Mouse (Mus musculus) retina, postnatal 1 day (tissue): ENCODE results near the gene Atp8b3.
A peak's percentile ranks its signal among the peaks of the same experiment; 100 is the strongest.

Source experiments
- DNase-seq: peaks from one replicate; pipeline ENCODE4 v3.0.0-alpha.2; 2012

The Atp8b3 gene

GRCm38 (mm10) chr10:80566375-80567092, 27.6 kb upstream of the Atp8b3 start:
- DNase-seq = peak; percentile 91

GRCm38 (mm10) chr10:80561116-80561944, 22.4 kb upstream of the Atp8b3 start, which contains the start of gene Rexo1:
Gene Rexo1, minus strand, starts transcription at chr10:80561560.
- DNase-seq = peak; percentile 96

GRCm38 (mm10) chr10:80560621-80561020, 21.7 kb upstream of the Atp8b3 start:
- no peak for DNase-seq

- no peak for DNase-seq
Measured at GRCm38 (mm10) chr10:80559431-80559830, 20.5 kb upstream of the Atp8b3 start.

GRCm38 (mm10) chr10:80557346-80557965, 18.5 kb upstream of the Atp8b3 start:
- DNase-seq = peak; percentile 82

- DNase-seq = no peak
Measured at GRCm38 (mm10) chr10:80553997-80554396, 15.1 kb upstream of the Atp8b3 start.

- no peak for DNase-seq
Measured at GRCm38 (mm10) chr10:80553575-80553974, 14.7 kb upstream of the Atp8b3 start.

GRCm38 (mm10) chr10:80552364-80552763, 13.4 kb upstream of the Atp8b3 start:
- DNase-seq = no peak

- DNase-seq = no peak
Measured at GRCm38 (mm10) chr10:80549279-80549678, 10.4 kb upstream of the Atp8b3 start.

GRCm38 (mm10) chr10:80548428-80549006, 9.6 kb upstream of the Atp8b3 start:
- peak; percentile 86 for DNase-seq

GRCm38 (mm10) chr10:80547539-80547938, 8.6 kb upstream of the Atp8b3 start:
- DNase-seq = no peak

- no peak for DNase-seq
Measured at GRCm38 (mm10) chr10:80546945-80547344, 8.0 kb upstream of the Atp8b3 start.

GRCm38 (mm10) chr10:80545590-80545989, 6.7 kb upstream of the Atp8b3 start:
- DNase-seq = no peak

GRCm38 (mm10) chr10:80543873-80544272, 4.9 kb upstream of the Atp8b3 start:
- no peak for DNase-seq

GRCm38 (mm10) chr10:80539493-80539892, 569 bp upstream of the Atp8b3 start:
- DNase-seq = no peak

GRCm38 (mm10) chr10:80538180-80538579, 744 bp downstream of the Atp8b3 start:
- peak; percentile 20 for DNase-seq

GRCm38 (mm10) chr10:80535711-80536110, 3.2 kb downstream of the Atp8b3 start:
- no peak for DNase-seq

- DNase-seq = no peak
Measured at GRCm38 (mm10) chr10:80535071-80535470, 3.9 kb downstream of the Atp8b3 start.

GRCm38 (mm10) chr10:80533704-80534103, 5.2 kb downstream of the Atp8b3 start:
- peak; percentile 62 for DNase-seq

GRCm38 (mm10) chr10:80532783-80533182, 6.1 kb downstream of the Atp8b3 start:
- no peak for DNase-seq

GRCm38 (mm10) chr10:80526172-80526571, 12.8 kb downstream of the Atp8b3 start:
- DNase-seq = peak; percentile 75

- DNase-seq = no peak
Measured at GRCm38 (mm10) chr10:80523299-80523698, 15.6 kb downstream of the Atp8b3 start.

- DNase-seq = no peak
Measured at GRCm38 (mm10) chr10:80519287-80519686, 19.6 kb downstream of the Atp8b3 start.
